Mouse (Mus musculus) heart, adult 2 months (tissue): ENCODE data around the gene Itpkb.

Experiments used
- CTCF ChIP-seq: fragments of 200-600 bp; IDR thresholded peaks from 2 replicates; pipeline ENCODE4 v1.8.1; 2022; ENCODE audit warnings: antibody characterized with exemption, mild to moderate bottlenecking, moderate library complexity
- EP300 ChIP-seq: fragments of 200-500 bp; IDR thresholded peaks from 2 replicates; pipeline ENCODE4 v1.6.1; 2011; ENCODE audit warnings: low read depth, low read length, control low read depth; ENCODE audit not compliant: insufficient read depth
- POLR2A ChIP-seq: fragments of 200-500 bp; IDR thresholded peaks from 2 replicates; pipeline ENCODE4 v1.6.1; 2011; ENCODE audit warnings: mild to moderate bottlenecking, low read depth, low read length, control low read depth; ENCODE audit not compliant: insufficient read depth

DNA sequence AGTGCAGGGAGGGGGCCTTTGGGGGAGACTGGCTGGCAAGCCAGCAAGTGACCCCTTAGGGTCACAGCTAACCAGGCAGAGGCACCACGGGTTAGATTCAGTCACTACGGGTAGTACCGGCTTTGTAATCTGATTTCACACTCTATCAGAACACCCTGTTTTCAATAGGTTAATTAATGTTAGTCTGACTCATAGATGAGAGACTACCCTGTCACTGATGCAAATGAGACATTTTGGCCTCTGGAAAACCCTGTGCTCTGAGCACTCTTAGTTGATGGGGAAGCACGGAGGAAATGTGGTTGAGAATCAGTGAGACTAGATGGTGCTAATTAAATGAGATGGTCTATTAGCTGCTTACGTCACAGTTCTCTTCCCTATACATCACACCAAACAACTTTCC is 26.7 kb upstream of the Itpkb start:
- TF ChIP-seq POLR2A, result no peak
- TF ChIP-seq CTCF, result no peak
- TF ChIP-seq EP300, result no peak
